Mouse (Mus musculus): Measurements from ENCODE around the gene Farp1. TPM values are rescaled to one million over a fixed set of nuclear protein-coding genes. Genes with fewer than 3 reads are reported as not detected.

Gene Farp1
- polyA plus RNA-seq, 1 experiment, result 11.6 TPM

DNA sequence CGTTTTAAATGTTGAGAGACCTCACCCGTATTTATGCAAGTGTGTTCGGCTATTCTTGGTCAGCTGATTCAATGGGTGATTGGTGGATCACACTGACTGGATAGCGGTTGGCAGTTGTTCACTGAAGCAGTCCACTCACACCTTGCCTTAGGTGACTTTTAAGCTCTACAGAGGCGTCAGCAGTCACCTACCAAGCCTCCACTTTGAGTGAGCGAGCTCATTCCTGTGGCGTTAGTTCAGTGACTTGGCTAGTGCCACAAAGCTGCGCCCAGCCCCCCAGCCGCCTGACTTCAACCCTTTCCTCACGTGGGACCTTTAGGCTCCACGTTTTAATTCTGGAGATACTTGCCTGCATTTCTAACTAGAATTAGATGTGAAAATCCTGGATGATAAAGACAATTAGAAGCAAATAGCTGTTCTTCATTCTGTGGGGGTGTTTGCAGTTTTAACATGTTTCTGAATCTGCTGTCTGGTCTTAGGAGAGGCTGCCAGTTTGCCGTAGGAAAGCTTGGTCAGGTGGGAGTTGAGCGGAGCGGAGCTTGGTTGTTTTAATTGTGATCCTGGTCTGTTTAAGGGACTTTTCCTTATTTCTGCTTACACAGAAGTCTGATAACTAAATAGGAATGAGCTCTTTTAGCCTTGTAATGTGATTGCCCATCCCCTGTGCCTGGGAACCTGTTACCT is 211.2 kb downstream of the Farp1 start:
- Histone ChIP-seq H3K4me1 (ENCODE audit: control insufficient read depth, insufficient read depth, insufficient read length, low read length) (no peaks in the 10 kb centered on the region), H3K27ac (replicated peaks; ENCODE audit: low read depth, low read length) (no peak overlapping the region), H3K4me3 (ENCODE audit: insufficient read depth, low read depth, low read length) (no peak overlapping the region)

DNA sequence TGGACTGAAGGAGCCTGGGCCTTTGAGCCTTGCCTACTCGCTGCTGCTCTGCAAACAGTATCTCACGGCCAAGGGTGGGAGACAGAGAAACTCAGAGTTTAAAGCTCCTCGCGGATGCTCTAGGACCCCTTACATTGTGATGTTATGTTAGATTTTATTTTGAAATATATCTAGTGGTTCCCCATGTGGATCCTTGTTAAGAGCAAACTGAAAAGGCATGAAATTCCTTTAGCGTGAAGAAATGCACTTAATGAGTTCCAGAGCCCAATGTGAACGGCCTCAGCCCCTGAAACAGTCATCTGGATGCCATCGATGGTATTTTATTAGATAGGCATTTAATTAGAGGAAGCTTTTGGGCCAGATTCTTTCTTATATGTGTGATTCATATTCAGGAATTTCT is 212.3 kb downstream of the Farp1 start:
- no peaks in the 10 kb centered on the region for H3K4me1 ChIP-seq (ENCODE audit: control insufficient read depth, insufficient read depth, insufficient read length, low read length)
- H3K4me3 ChIP-seq (ENCODE audit: insufficient read depth, low read depth, low read length), result no peak overlapping the region
- H3K27ac ChIP-seq (replicated peaks; ENCODE audit: low read depth, low read length), result no peak overlapping the region; the same call in 1 of the 2 replicates

DNA sequence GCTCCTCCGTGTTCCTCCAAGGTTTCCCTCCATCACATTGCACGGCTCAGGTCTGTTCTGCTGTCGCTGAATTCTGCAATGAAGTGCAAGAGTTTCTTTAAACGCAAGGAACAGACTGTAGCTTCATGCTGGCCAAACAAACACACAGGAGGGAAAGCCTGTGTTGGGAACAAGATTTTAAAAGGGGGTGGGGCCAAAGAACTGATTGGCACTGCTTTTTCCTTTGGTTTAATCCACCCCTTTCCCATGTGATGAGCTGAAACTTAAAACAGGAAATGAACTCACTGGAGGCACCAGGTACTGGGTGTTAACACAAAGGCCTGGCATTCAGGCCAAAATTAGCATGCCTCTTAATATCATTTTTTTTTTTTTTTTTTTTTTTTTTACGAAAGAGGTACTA is 213.3 kb downstream of the Farp1 start:
- H3K4me3 ChIP-seq (ENCODE audit: insufficient read depth, low read depth, low read length), result no peak overlapping the region
- no peak overlapping the region for H3K27ac ChIP-seq (replicated peaks; ENCODE audit: low read depth, low read length)
- no peaks in the 10 kb centered on the region for H3K4me1 ChIP-seq (ENCODE audit: control insufficient read depth, insufficient read depth, insufficient read length, low read length)

DNA sequence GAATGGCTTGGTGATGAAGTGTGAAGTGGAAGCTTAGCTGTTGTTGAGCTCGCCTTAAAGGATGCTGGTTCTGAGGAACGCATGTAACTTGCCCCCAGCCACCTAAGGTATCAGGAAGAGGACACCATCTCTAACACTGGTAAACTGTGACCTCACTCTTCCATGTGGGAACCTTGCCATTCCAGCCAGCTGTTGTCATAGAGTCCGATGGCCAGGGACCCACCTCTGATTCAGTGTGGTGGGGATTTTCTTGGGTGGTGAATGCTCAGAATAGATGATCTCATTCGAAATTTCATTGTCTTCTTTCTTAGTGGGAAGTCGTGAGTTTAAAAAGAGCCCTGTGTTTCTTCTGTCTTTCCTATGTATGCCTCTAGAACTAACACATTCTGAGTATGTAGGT is 216.1 kb downstream of the Farp1 start:
- H3K27ac ChIP-seq (replicated peaks; ENCODE audit: low read depth, low read length), result no peak overlapping the region

DNA sequence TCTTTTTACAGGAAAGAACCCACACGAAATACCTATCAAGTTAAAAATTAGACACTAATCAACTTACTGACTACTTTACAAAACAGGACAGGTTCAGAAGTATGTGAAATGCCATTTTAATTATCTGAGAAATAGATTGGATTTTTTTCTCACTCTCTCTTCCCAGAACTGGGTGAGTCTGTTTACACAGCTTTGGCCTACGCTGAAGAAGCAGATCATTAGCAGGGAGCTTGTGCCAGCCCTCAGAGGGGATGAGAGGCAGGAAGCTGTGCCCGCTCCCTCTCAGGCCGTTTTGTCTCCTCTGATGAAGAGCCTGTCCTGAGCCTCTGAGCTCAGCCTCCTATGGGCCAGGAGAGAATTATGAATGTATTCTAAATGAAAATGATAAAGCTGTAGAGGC is 216.7 kb downstream of the Farp1 start:
- no peak overlapping the region for H3K4me3 ChIP-seq (ENCODE audit: insufficient read depth, low read depth, low read length)
- H3K4me1 ChIP-seq (ENCODE audit: control insufficient read depth, insufficient read depth, insufficient read length, low read length), result no peaks in the 10 kb centered on the region
- H3K27ac ChIP-seq (replicated peaks; ENCODE audit: low read depth, low read length), result no peak overlapping the region

More for the DNA sequence above, 216.1 kb downstream of the Farp1 start:
- Histone ChIP-seq H3K4me3 (ENCODE audit: insufficient read depth, low read depth, low read length) (no peak overlapping the region), H3K4me1 (ENCODE audit: control insufficient read depth, insufficient read depth, insufficient read length, low read length) (no peaks in the 10 kb centered on the region)

GRCm38 (mm10) chr14:121252542-121252941 is 217.5 kb downstream of the Farp1 start:
- H3K4me3 ChIP-seq (ENCODE audit: insufficient read depth, low read depth, low read length), result no peak overlapping the region
- H3K4me1 ChIP-seq (ENCODE audit: control insufficient read depth, insufficient read depth, insufficient read length, low read length), result no peaks in the 10 kb centered on the region
- no peak overlapping the region for H3K27ac ChIP-seq (replicated peaks; ENCODE audit: low read depth, low read length)

DNA sequence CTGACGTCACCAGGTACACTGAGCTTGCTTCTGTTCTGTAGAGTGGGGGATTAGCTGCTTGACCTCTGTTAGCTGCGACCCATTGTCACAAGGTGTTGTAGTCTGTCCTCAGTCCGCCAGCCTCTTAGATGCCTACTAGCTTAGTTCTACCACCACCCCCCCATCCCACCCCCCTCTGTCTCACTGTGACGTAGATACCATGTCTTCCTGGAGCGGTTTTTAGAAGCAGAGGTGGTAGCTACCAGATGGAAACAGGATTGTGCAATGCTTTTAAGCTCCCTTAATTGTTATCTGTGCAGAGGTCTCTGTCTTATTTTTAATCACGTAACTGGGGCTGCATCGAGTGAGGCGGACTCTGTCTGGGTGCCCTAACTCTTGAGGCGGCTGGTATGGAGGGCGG is 219.9 kb downstream of the Farp1 start:
- no peak overlapping the region for H3K27ac ChIP-seq (replicated peaks; ENCODE audit: low read depth, low read length)
- H3K4me3 ChIP-seq (ENCODE audit: insufficient read depth, low read depth, low read length), result no peak overlapping the region
- H3K4me1 ChIP-seq (ENCODE audit: control insufficient read depth, insufficient read depth, insufficient read length, low read length), result no peaks in the 10 kb centered on the region

DNA sequence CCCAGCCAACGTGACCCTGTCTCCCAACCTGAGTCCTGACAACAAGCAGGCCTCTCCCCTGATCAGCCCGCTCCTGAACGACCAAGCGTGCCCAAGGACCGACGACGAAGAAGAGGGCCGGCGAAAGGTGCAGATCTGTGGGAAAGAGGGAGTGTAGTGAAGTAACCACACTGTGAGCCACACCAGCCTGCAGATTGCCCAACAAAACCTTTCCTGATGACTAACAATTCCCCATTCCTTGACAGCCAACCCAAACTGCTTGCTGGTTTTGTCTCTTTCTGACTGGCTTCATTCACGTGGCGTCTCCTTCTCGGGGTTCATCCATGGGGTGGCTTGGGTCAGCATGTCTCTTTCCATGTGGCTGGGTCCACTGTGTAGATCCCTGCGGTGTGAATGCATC is 220.5 kb downstream of the Farp1 start:
- H3K4me1 ChIP-seq (ENCODE audit: control insufficient read depth, insufficient read depth, insufficient read length, low read length), result no peaks in the 10 kb centered on the region
- no peak overlapping the region for H3K27ac ChIP-seq (replicated peaks; ENCODE audit: low read depth, low read length)
- H3K4me3 ChIP-seq (ENCODE audit: insufficient read depth, low read depth, low read length), result no peak overlapping the region

GRCm38 (mm10) chr14:121256896-121257295 is 221.9 kb downstream of the Farp1 start:
- H3K27ac ChIP-seq (replicated peaks; ENCODE audit: low read depth, low read length), result no peak overlapping the region
- H3K4me1 ChIP-seq (ENCODE audit: control insufficient read depth, insufficient read depth, insufficient read length, low read length), result no peaks in the 10 kb centered on the region
- no peak overlapping the region for H3K4me3 ChIP-seq (ENCODE audit: insufficient read depth, low read depth, low read length)

GRCm38 (mm10) chr14:121259332-121259731 is 224.3 kb downstream of the Farp1 start:
- Histone ChIP-seq H3K4me1 (ENCODE audit: control insufficient read depth, insufficient read depth, insufficient read length, low read length) (peaks cover 10% of the 10 kb centered on the region), H3K4me3 (ENCODE audit: insufficient read depth, low read depth, low read length) (no peak overlapping the region), H3K27ac (replicated peaks; ENCODE audit: low read depth, low read length) (no peak overlapping the region)

DNA sequence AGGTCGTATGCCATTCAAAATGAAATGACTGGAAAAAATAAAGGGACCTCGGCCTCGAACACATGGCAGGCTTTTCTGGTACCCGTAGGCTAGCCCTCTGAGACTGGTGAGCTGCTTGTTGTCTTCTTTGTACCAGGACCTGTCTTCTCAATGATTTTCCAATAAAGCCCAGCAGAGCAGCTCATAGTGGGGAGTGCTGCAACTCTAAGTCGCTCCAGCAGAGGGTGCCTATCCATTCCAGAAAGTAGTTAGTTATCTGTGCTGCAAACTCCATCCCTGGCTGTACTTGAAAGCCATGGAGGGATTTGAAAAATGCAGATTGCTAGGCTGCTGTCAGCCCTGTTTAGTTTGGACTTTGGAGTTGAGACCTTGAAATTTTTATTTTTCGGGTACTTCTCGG is 224.8 kb downstream of the Farp1 start:
- Histone ChIP-seq H3K27ac (replicated peaks; ENCODE audit: low read depth, low read length) (no peak overlapping the region), H3K4me3 (ENCODE audit: insufficient read depth, low read depth, low read length) (no peak overlapping the region), H3K4me1 (ENCODE audit: control insufficient read depth, insufficient read depth, insufficient read length, low read length) (peaks cover 10% of the 10 kb centered on the region)

DNA sequence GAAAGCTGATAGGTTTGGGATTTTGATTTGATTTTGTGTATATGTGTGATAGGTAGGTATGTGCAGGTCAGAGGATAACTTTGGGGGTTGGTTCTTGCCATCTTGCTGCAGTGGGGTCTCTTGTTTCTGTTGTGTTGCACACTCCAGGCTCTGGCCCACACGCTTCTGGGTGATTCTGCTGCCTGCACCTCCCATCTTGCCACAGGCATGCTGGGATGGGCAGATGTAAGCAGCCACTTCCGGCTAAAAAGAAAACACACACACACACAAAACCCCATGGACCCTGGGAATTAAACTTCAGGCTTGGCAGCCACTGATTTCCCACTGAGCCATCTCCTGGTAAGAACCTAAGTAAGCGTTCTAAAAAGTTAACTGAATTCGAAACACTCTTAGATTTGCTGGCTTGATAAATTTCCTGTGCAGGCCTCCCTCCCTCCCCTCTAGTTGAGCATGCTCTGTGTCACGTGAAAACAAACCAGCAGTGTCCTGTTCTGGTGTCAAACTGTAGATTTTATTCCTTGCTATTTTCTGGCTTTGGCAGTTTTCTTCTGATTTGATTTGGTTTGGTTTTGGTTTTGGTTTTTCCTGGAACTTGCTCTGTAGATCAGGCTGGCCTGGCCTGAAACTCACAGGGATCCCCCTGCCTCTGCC is 226.4 kb downstream of the Farp1 start:
- no peak overlapping the region for H3K27ac ChIP-seq (replicated peaks; ENCODE audit: low read depth, low read length)
- peaks cover 10% of the 10 kb centered on the region for H3K4me1 ChIP-seq (ENCODE audit: control insufficient read depth, insufficient read depth, insufficient read length, low read length)
- H3K4me3 ChIP-seq (ENCODE audit: insufficient read depth, low read depth, low read length), result no peak overlapping the region

GRCm38 (mm10) chr14:121262606-121263005 is 227.6 kb downstream of the Farp1 start:
- peaks cover 10% of the 10 kb centered on the region for H3K4me1 ChIP-seq (ENCODE audit: control insufficient read depth, insufficient read depth, insufficient read length, low read length)
- no peak overlapping the region for H3K4me3 ChIP-seq (ENCODE audit: insufficient read depth, low read depth, low read length)
- H3K27ac ChIP-seq (replicated peaks; ENCODE audit: low read depth, low read length), result 0 out of 2 replicates have a peak overlapping the region, but pooled peaks have one; percentile 17

GRCm38 (mm10) chr14:121263912-121264311 is 228.9 kb downstream of the Farp1 start:
- peaks cover 10% of the 10 kb centered on the region for H3K4me1 ChIP-seq (ENCODE audit: control insufficient read depth, insufficient read depth, insufficient read length, low read length)
- peak overlapping the region; percentile 38 for H3K27ac ChIP-seq (replicated peaks; ENCODE audit: low read depth, low read length)
- no peak overlapping the region for H3K4me3 ChIP-seq (ENCODE audit: insufficient read depth, low read depth, low read length)

DNA sequence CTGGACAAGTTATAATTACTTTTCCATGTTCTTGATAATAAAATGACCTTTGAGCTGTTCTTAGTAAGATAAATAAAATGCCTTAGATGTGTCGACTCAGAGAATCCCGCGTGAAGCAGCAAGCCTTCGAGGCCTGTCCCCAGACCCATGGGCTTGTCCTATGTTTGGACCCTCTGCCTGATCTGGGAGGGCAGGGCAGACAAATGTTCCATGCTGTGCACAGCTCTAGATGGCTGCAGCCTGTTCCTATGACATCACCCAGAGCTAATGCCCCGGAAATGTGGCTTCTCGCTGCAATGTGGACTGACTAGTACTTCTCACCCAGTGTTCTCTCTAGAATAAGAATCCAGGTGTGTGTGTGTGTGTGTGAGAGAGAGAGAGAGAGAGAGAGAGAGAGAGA is 229.5 kb downstream of the Farp1 start:
- H3K27ac ChIP-seq (replicated peaks; ENCODE audit: low read depth, low read length), result peak overlapping the region; percentile 77
- H3K4me1 ChIP-seq (ENCODE audit: control insufficient read depth, insufficient read depth, insufficient read length, low read length), result peaks cover 10% of the 10 kb centered on the region
- no peak overlapping the region for H3K4me3 ChIP-seq (ENCODE audit: insufficient read depth, low read depth, low read length)

DNA sequence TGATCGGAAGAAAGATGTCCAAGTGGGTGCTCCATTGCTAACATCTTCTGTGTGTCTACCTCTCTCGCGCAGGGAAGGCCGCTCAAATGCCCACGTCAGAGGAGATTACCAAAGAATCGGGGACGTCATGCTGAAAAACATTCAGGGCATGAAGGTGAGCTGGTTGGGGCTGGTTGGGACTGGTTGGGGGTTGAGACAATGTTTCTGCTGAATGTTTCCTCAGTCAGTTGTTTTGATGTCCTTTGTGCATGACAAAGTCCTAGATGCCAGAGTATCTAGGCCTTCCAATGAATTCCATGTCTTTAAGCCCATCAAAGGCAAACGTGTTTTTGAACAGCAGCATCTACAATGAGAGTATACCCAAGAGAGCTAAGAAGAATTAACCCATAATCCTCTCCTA is 232.8 kb downstream of the Farp1 start:
- Histone ChIP-seq H3K4me1 (ENCODE audit: control insufficient read depth, insufficient read depth, insufficient read length, low read length) (peaks cover 10% of the 10 kb centered on the region), H3K4me3 (ENCODE audit: insufficient read depth, low read depth, low read length) (no peak overlapping the region), H3K27ac (replicated peaks; ENCODE audit: low read depth, low read length) (no peak overlapping the region)
